Mouse (Mus musculus): ENCODE measurements at regions not wholly inside any gene's neighbourhood (a gene's known extent, or its start where the extent isn't known, plus 50 kb on each side); places are given as distances from the start of the nearest gene placed in this dataset.

DNA sequence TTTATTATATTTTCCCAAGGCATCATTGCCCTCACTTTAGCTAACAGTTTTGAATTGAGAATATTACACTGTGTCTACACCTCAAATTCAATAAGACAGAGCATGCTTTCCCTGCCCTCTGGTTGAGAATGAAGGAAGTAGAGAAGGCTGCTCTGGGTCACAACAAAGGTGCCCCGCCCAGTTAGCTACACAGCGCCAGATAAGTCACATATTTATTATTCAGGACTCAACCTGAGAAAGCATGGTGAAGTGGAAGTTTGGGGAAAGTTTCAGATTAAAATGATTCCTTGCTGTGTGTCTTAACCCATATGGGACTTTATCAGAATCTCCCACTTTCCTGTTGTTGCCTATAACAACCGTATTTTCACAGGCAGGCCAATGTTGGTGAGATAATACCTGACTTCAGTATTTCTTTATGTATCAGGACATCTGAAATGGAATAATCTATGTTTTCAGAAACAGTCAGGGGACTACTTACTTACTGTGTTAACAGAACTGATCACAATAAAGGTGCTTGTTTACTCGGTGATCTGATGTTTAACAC is 276.9 kb upstream of the Ldb2 start:
- no peak for TF ChIP-seq CTCF (IDR thresholded peaks at IDR 0.05; ENCODE audit: low read depth, low read length)
- no peak for TF ChIP-seq POLR2A (IDR thresholded peaks at IDR 0.05; ENCODE audit: extremely low read depth, insufficient read depth, low read length)

Measured in liver, adult 2 months (tissue).